Mouse (Mus musculus): ENCODE measurements around the gene Glb1l.
A peak's percentile ranks its signal among the peaks of the same experiment; 100 is the strongest.

Glb1l gene

GRCm38 (mm10) chr1:75230335-75230994, 19.9 kb upstream of the Glb1l start:
- no peak for DNase-seq

GRCm38 (mm10) chr1:75229158-75229557, 18.5 kb upstream of the Glb1l start:
- no peak for DNase-seq

- DNase-seq: no peak
These were observed 17.0 kb upstream of the Glb1l start for GRCm38 (mm10) chr1:75227653-75228052.

GRCm38 (mm10) chr1:75226138-75226537, 15.5 kb upstream of the Glb1l start:
- DNase-seq: no peak

GRCm38 (mm10) chr1:75225473-75225872, 14.9 kb upstream of the Glb1l start:
- no peak for DNase-seq

GRCm38 (mm10) chr1:75223532-75223931, 12.9 kb upstream of the Glb1l start:
- no peak for DNase-seq

- DNase-seq: no peak
These were observed 12.3 kb upstream of the Glb1l start for GRCm38 (mm10) chr1:75222926-75223325.

GRCm38 (mm10) chr1:75221538-75221937, 10.9 kb upstream of the Glb1l start:
- no peak for DNase-seq

GRCm38 (mm10) chr1:75219531-75219930, 8.9 kb upstream of the Glb1l start, which contains the start of gene Tuba4a:
TSS of gene Tuba4a (minus strand) at chr1:75219865.
- DNase-seq: peak; percentile 36 to 66

GRCm38 (mm10) chr1:75219078-75219477, 8.5 kb upstream of the Glb1l start:
- peak; percentile 94 to 96 for DNase-seq

- DNase-seq: peak in 1 of 2 experiments; percentile 59
These were observed 7.8 kb upstream of the Glb1l start for GRCm38 (mm10) chr1:75218227-75219001.

- DNase-seq: no peak
These were observed 7.2 kb upstream of the Glb1l start for GRCm38 (mm10) chr1:75217893-75218226.

GRCm38 (mm10) chr1:75216797-75217585, 6.4 kb upstream of the Glb1l start:
- DNase-seq: peak in 1 of 2 experiments; percentile 55

- peak in 1 of 2 experiments; percentile 42 for DNase-seq
These were observed 5.2 kb upstream of the Glb1l start for GRCm38 (mm10) chr1:75215785-75216184.

- DNase-seq: peak; percentile 87
These were observed 4.3 kb upstream of the Glb1l start for GRCm38 (mm10) chr1:75214886-75215285.

GRCm38 (mm10) chr1:75214442-75214841, 3.8 kb upstream of the Glb1l start:
- DNase-seq: peak; percentile 86 to 95

- no peak for DNase-seq
These were observed 2.5 kb upstream of the Glb1l start for GRCm38 (mm10) chr1:75213096-75213495.

- DNase-seq: peak in 1 of 2 experiments; percentile 43
These were observed 1.9 kb upstream of the Glb1l start for GRCm38 (mm10) chr1:75212542-75212941.

GRCm38 (mm10) chr1:75211141-75211708, 612 bp upstream of the Glb1l start:
- DNase-seq: peak in 1 of 2 experiments; percentile 34

- peak; percentile 87 to 92 for DNase-seq
These were observed 1.5 kb downstream of the Glb1l start for GRCm38 (mm10) chr1:75208967-75209678.

GRCm38 (mm10) chr1:75201236-75201635, 9.4 kb downstream of the Glb1l start:
- DNase-seq: peak; percentile 43 to 77

- peak; percentile 73 to 75 for DNase-seq
These were observed 18.2 kb downstream of the Glb1l start for GRCm38 (mm10) chr1:75192452-75192851.

Data from kidney, postnatal 36 days (tissue).